In the genomic region with DNA sequence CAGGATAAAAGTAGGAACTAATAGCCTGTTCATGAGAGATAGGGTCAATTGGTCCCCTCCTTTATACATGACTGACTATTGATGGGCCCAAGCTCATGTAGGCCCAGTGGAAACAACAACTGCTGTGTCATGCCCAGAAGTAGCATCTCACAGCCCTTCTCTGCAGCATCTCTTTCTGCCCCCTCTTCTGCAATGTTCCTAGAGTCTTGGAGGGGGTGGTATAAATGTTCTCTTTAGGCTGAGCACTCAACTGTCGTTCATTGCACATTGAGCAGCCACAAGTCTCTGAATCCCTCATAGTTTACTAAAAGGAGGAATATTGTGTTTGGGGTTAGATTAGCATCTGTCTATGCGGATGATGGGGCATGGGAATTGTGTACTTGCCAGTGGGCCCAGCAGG, we compare ENCODE assay signal across 16 mouse cellular contexts.
"Had no signal": no experiment of that assay in that cellular context is flagged by ENCODE, and none has a peak within 500 bp of the region (broad histone marks: within the 10 kb centered on the region; RNA-seq: fewer than 3 reads in every experiment).

No protein-coding gene starts in this region.

- ATAC-seq: liver, embryonic 12.5 days; liver, postnatal 0 days; lung, postnatal 0 days; midbrain, embryonic 13.5 days; midbrain, embryonic 15.5 days; midbrain, embryonic 16.5 days had no signal

- DNase-seq: left cerebral cortex, postnatal 4 days; liver, embryonic 13.5 days; liver, postnatal 0 days; lung, adult 18-20 months; lung, adult 2 months; lung, embryonic 14.5 days; lung, postnatal 10 days; lung, postnatal 14 days; lung, postnatal 36 days; lung, postnatal 4 days; midbrain, embryonic 14.5 days had no signal
